Mouse (Mus musculus): ENCODE measurements around the gene Tom1l2. TPM values are rescaled to one million over a fixed set of nuclear protein-coding genes. Genes with fewer than 3 reads are reported as not detected.

Tom1l2 gene
- polyA plus RNA-seq, 1 experiment from 2014 or later, result 29.6 TPM

- Histone ChIP-seq H3K27me3 (replicated peaks; ENCODE audit: control insufficient read depth, insufficient read depth, low read length) (no peaks in the 10 kb centered on the region), H3K9me3 (ENCODE audit: control insufficient read depth, low read length) (no peaks in the 10 kb centered on the region), H3K36me3 (ENCODE audit: control insufficient read depth, insufficient read depth, low read length) (peaks cover 11% of the 10 kb centered on the region), H3K4me3 (ENCODE audit: low read length) (no peak overlapping the region), H3K9ac (ENCODE audit: low read depth, low read length) (no peak overlapping the region), H3K4me1 (ENCODE audit: control insufficient read depth, insufficient read depth, low read length) (peaks cover 3% of the 10 kb centered on the region; the same call in 1 of the 2 replicates), H3K27ac (ENCODE audit: low read length) (no peak overlapping the region), H3K4me2 (ENCODE audit: low read depth, low read length) (no peak overlapping the region)
- no peak for ATAC-seq
- WGBS, result 68% methylated on average over 4 of the region's 4 CpGs
These were observed 112.2 kb downstream of the Tom1l2 start for GRCm38 (mm10) chr11:60240509-60240908.

- H3K4me3 ChIP-seq (ENCODE audit: low read length), result no peak overlapping the region
- peaks cover 4% of the 10 kb centered on the region; the same call in 1 of the 2 replicates for H3K36me3 ChIP-seq (ENCODE audit: control insufficient read depth, insufficient read depth, low read length)
- H3K4me2 ChIP-seq (ENCODE audit: low read depth, low read length), result no peak overlapping the region
- H3K4me1 ChIP-seq (ENCODE audit: control insufficient read depth, insufficient read depth, low read length), result peaks cover 7% of the 10 kb centered on the region; the same call in 1 of the 2 replicates
- 60% methylated on average over 5 of the region's 5 CpGs for WGBS
- no peaks in the 10 kb centered on the region for H3K27me3 ChIP-seq (replicated peaks; ENCODE audit: control insufficient read depth, insufficient read depth, low read length)
- ATAC-seq, result no peak
- no peak overlapping the region for H3K27ac ChIP-seq (ENCODE audit: low read length)
- no peak overlapping the region for H3K9ac ChIP-seq (ENCODE audit: low read depth, low read length)
- H3K9me3 ChIP-seq (ENCODE audit: control insufficient read depth, low read length), result no peaks in the 10 kb centered on the region
These were observed 117.4 kb downstream of the Tom1l2 start for GRCm38 (mm10) chr11:60235351-60235750.

GRCm38 (mm10) chr11:60233235-60233634, 119.5 kb downstream of the Tom1l2 start:
- ATAC-seq, result no peak
- Histone ChIP-seq H3K9me3 (ENCODE audit: control insufficient read depth, low read length) (no peaks in the 10 kb centered on the region), H3K4me1 (ENCODE audit: control insufficient read depth, insufficient read depth, low read length) (peaks cover 15% of the 10 kb centered on the region), H3K4me3 (ENCODE audit: low read length) (no peak overlapping the region), H3K9ac (ENCODE audit: low read depth, low read length) (no peak overlapping the region), H3K27ac (ENCODE audit: low read length) (no peak overlapping the region), H3K27me3 (replicated peaks; ENCODE audit: control insufficient read depth, insufficient read depth, low read length) (no peaks in the 10 kb centered on the region), H3K4me2 (ENCODE audit: low read depth, low read length) (no peak overlapping the region), H3K36me3 (ENCODE audit: control insufficient read depth, insufficient read depth, low read length) (no peaks in the 10 kb centered on the region)
- WGBS, result 78% methylated on average over 8 of the region's 8 CpGs

GRCm38 (mm10) chr11:60232441-60233058, 120.2 kb downstream of the Tom1l2 start:
- Histone ChIP-seq H3K4me1 (ENCODE audit: control insufficient read depth, insufficient read depth, low read length) (peaks cover 15% of the 10 kb centered on the region), H3K9me3 (ENCODE audit: control insufficient read depth, low read length) (no peaks in the 10 kb centered on the region), H3K9ac (ENCODE audit: low read depth, low read length) (no peak overlapping the region), H3K4me2 (ENCODE audit: low read depth, low read length) (no peak overlapping the region), H3K36me3 (ENCODE audit: control insufficient read depth, insufficient read depth, low read length) (no peaks in the 10 kb centered on the region), H3K4me3 (ENCODE audit: low read length) (no peak overlapping the region), H3K27me3 (replicated peaks; ENCODE audit: control insufficient read depth, insufficient read depth, low read length) (no peaks in the 10 kb centered on the region), H3K27ac (ENCODE audit: low read length) (no peak overlapping the region)
- ATAC-seq, result no peak
- WGBS, result 80% methylated on average over 14 of the region's 14 CpGs

- Histone ChIP-seq H3K4me3 (ENCODE audit: low read length) (no peak overlapping the region), H3K27me3 (replicated peaks; ENCODE audit: control insufficient read depth, insufficient read depth, low read length) (no peaks in the 10 kb centered on the region), H3K27ac (ENCODE audit: low read length) (no peak overlapping the region), H3K9ac (ENCODE audit: low read depth, low read length) (no peak overlapping the region), H3K4me1 (ENCODE audit: control insufficient read depth, insufficient read depth, low read length) (peaks cover 15% of the 10 kb centered on the region), H3K36me3 (ENCODE audit: control insufficient read depth, insufficient read depth, low read length) (no peaks in the 10 kb centered on the region), H3K4me2 (ENCODE audit: low read depth, low read length) (no peak overlapping the region), H3K9me3 (ENCODE audit: control insufficient read depth, low read length) (no peaks in the 10 kb centered on the region)
- WGBS, result 50% methylated on average over 4 of the region's 4 CpGs
- ATAC-seq, result no peak
These were observed 120.8 kb downstream of the Tom1l2 start for GRCm38 (mm10) chr11:60231951-60232350.

GRCm38 (mm10) chr11:60231326-60231725, 121.4 kb downstream of the Tom1l2 start:
- H3K9me3 ChIP-seq (ENCODE audit: control insufficient read depth, low read length), result no peaks in the 10 kb centered on the region
- H3K4me2 ChIP-seq (ENCODE audit: low read depth, low read length), result no peak overlapping the region
- H3K27me3 ChIP-seq (replicated peaks; ENCODE audit: control insufficient read depth, insufficient read depth, low read length), result no peaks in the 10 kb centered on the region
- no peak for ATAC-seq
- WGBS, result 74% methylated on average over 3 of the region's 3 CpGs
- H3K4me1 ChIP-seq (ENCODE audit: control insufficient read depth, insufficient read depth, low read length), result peaks cover 15% of the 10 kb centered on the region
- no peak overlapping the region for H3K9ac ChIP-seq (ENCODE audit: low read depth, low read length)
- H3K36me3 ChIP-seq (ENCODE audit: control insufficient read depth, insufficient read depth, low read length), result no peaks in the 10 kb centered on the region
- no peak overlapping the region for H3K27ac ChIP-seq (ENCODE audit: low read length)
- no peak overlapping the region for H3K4me3 ChIP-seq (ENCODE audit: low read length)

GRCm38 (mm10) chr11:60230512-60230911, 122.2 kb downstream of the Tom1l2 start:
- Histone ChIP-seq H3K4me1 (ENCODE audit: control insufficient read depth, insufficient read depth, low read length) (peaks cover 15% of the 10 kb centered on the region), H3K36me3 (ENCODE audit: control insufficient read depth, insufficient read depth, low read length) (no peaks in the 10 kb centered on the region), H3K27ac (ENCODE audit: low read length) (peak overlapping the region; percentile 79), H3K9me3 (ENCODE audit: control insufficient read depth, low read length) (no peaks in the 10 kb centered on the region), H3K4me2 (ENCODE audit: low read depth, low read length) (peak overlapping the region; percentile 16; the same call in 1 of the 2 replicates), H3K4me3 (ENCODE audit: low read length) (no peak overlapping the region), H3K27me3 (replicated peaks; ENCODE audit: control insufficient read depth, insufficient read depth, low read length) (no peaks in the 10 kb centered on the region), H3K9ac (ENCODE audit: low read depth, low read length) (peak overlapping the region; percentile 42)
- ATAC-seq, result peak; percentile 45
- WGBS, result 76% methylated on average over 7 of the region's 7 CpGs

- Histone ChIP-seq H3K27ac (ENCODE audit: low read length) (peak overlapping the region; percentile 79), H3K9ac (ENCODE audit: low read depth, low read length) (peak overlapping the region; percentile 42), H3K4me1 (ENCODE audit: control insufficient read depth, insufficient read depth, low read length) (peaks cover 15% of the 10 kb centered on the region), H3K36me3 (ENCODE audit: control insufficient read depth, insufficient read depth, low read length) (no peaks in the 10 kb centered on the region), H3K4me3 (ENCODE audit: low read length) (no peak overlapping the region), H3K27me3 (replicated peaks; ENCODE audit: control insufficient read depth, insufficient read depth, low read length) (no peaks in the 10 kb centered on the region), H3K9me3 (ENCODE audit: control insufficient read depth, low read length) (no peaks in the 10 kb centered on the region), H3K4me2 (ENCODE audit: low read depth, low read length) (peak overlapping the region; percentile 16; the same call in 1 of the 2 replicates)
- WGBS, result 53% methylated on average over 13 of the region's 13 CpGs
- peak; percentile 86 for ATAC-seq
These were observed 122.9 kb downstream of the Tom1l2 start for GRCm38 (mm10) chr11:60229821-60230220.

- H3K9me3 ChIP-seq (ENCODE audit: control insufficient read depth, low read length), result no peaks in the 10 kb centered on the region
- H3K27me3 ChIP-seq (replicated peaks; ENCODE audit: control insufficient read depth, insufficient read depth, low read length), result no peaks in the 10 kb centered on the region
- no peak overlapping the region for H3K4me2 ChIP-seq (ENCODE audit: low read depth, low read length)
- no peak overlapping the region for H3K27ac ChIP-seq (ENCODE audit: low read length)
- 56% methylated on average over 3 of the region's 3 CpGs for WGBS
- H3K4me3 ChIP-seq (ENCODE audit: low read length), result no peak overlapping the region
- H3K4me1 ChIP-seq (ENCODE audit: control insufficient read depth, insufficient read depth, low read length), result peaks cover 18% of the 10 kb centered on the region
- no peak overlapping the region for H3K9ac ChIP-seq (ENCODE audit: low read depth, low read length)
- no peak for ATAC-seq
- no peaks in the 10 kb centered on the region for H3K36me3 ChIP-seq (ENCODE audit: control insufficient read depth, insufficient read depth, low read length)
These were observed 124.2 kb downstream of the Tom1l2 start for GRCm38 (mm10) chr11:60228525-60228924.

- Histone ChIP-seq H3K4me3 (ENCODE audit: low read length) (no peak overlapping the region), H3K4me1 (ENCODE audit: control insufficient read depth, insufficient read depth, low read length) (peaks cover 34% of the 10 kb centered on the region), H3K27ac (ENCODE audit: low read length) (no peak overlapping the region), H3K4me2 (ENCODE audit: low read depth, low read length) (no peak overlapping the region), H3K9me3 (ENCODE audit: control insufficient read depth, low read length) (no peaks in the 10 kb centered on the region), H3K9ac (ENCODE audit: low read depth, low read length) (no peak overlapping the region), H3K27me3 (replicated peaks; ENCODE audit: control insufficient read depth, insufficient read depth, low read length) (no peaks in the 10 kb centered on the region), H3K36me3 (ENCODE audit: control insufficient read depth, insufficient read depth, low read length) (no peaks in the 10 kb centered on the region)
- no peak for ATAC-seq
- 79% methylated on average over 1 of the region's 1 CpGs for WGBS
These were observed 126.8 kb downstream of the Tom1l2 start for GRCm38 (mm10) chr11:60225874-60226273.

Measured in intestine, embryonic 16.5 days (tissue).